Mouse (Mus musculus) mouse embryonic stem cell (cell line): Measurements from ENCODE around the gene Rxfp2.

Source experiments
- in situ Hi-C, 2 experiments: fragments of 300-500 bp; cut with MboI; formaldehyde crosslinking; loops; 1 replicate in 1 of 2; 3 replicates in 1 of 2; pipeline ENCODE4 v1.14.3; 2019 to 2020; ENCODE audit warnings: low sequenced_read_pairs in 2 of 2, low pct_unique_long_range_greater_than_20kb in 1 of 2, mixed read lengths in 1 of 2; ENCODE audit not compliant: unreplicated experiment in 1 of 2

The Rxfp2 gene

DNA sequence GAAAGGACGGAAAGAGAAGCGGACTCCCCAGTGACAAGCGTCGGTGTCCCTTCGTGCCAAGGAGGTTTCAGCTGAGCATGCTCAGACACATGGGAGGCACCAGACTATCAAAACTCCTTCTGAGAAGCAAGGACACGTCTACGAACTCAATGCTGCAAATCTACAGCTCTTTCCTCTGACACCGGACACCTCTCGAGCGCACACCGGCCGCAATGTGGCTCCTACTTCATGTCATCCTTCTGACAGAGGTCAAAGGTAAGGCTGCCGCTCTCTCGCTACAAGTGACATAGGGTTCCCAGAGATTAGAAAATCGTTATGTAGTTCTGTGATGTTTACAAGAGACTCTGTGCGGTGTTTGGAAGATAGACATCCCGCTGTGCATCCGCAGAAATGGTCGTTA lies at the start of gene Rxfp2:
Gene Rxfp2, plus strand, starts transcription at position 20 of the 400 bp plus-strand sequence.
- in situ Hi-C loops = no loop called here

DNA sequence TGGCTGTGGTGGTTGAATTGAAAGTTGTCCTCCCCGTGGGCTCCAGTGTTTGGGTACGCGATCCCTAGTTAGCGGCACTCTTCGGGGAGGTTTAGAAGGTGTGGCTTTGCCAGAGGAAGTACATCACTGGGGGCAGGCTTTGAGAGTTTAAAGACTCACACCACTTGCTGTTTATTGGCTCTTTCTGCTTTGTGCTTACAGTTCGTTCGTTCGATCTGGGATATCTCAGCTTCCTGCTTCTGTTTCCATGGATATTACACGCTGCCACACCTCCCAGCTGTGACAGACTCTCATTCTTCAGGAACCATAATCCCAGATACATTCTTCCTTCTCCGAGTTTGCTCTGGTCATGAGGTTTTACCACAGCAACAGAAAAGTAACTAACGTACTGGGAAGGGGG lies 48.2 kb upstream of the Rxfp2 start:
- in situ Hi-C loops = no loop called here

DNA sequence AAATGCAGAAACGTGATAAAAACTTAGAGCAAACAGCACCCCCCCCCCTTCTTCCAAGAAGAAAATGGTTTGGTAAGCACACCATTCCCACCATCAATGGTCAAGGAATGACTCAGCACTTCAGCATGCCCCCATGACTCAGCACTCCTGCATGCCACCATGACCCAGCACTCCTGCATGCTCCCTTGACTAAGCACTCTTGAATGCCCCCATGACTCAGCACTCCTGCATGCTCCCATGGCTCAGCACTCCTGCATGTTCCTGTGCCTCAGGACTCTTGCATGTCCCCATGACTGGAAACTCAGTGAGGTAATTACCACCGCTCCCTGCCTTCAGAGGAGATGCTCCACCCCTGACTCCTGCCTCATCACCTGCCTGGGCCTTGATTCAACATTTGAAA lies 41.4 kb upstream of the Rxfp2 start:
- in situ Hi-C loops = no loop called here

DNA sequence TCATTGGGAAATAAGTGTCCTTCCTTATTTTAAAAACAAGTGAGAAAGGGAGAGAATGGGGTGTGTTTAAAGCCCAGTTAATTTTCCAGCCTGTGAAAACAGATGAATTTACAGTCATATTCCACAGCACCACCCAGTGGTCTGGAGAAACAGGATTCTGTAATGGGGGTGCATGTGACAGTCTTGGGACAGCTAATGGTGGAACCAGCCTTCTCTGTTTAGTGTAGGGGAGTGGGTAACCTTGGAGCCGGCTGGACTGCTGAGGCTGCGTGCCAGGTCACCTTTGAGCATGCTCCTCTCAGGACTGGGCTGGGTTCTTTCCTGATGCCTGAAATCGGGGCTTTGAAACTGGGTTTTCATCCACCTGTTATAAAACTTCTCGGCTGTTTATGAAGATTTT lies 34.9 kb upstream of the Rxfp2 start:
- in situ Hi-C loops = no loop called here

DNA sequence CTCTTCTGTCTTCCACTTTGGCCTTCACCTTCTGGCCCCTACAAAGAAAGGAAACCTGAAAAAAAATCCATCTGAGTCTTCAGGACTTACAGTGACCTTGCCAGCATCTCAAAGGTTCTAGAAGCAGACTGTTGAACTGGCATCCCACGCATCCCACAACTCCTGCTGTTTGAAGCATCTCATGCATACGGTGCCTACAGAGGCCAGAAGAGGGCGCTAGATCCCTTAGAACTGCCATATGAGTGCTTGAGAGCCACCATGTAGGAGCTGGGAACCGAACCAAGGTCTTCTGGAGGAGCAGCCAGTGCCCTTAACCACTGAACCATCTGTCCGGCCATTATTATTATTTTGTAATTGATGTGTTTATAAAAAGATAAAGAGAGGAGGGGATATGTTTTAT lies 23.9 kb upstream of the Rxfp2 start:
- in situ Hi-C loops = no loop called here

DNA sequence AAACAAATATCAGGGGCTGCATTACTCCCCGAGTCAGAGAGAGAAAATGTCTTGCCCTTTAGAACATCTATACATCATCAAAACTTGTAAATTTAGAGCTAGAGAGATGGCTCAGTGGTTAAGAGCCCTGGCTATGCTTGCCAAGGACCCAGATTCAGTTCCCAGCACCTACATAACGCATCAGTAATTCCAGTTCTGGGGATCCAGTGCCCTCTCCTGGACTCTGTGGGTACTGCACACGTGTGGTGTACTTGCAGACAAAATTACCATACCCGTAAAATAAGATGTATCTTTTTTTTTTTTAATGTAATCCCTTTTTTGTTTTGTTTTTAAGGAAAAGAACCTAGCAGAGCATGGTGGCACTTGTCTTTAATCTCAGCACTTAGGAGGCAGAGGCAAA lies 21.9 kb upstream of the Rxfp2 start:
- in situ Hi-C loops = no loop called here

DNA sequence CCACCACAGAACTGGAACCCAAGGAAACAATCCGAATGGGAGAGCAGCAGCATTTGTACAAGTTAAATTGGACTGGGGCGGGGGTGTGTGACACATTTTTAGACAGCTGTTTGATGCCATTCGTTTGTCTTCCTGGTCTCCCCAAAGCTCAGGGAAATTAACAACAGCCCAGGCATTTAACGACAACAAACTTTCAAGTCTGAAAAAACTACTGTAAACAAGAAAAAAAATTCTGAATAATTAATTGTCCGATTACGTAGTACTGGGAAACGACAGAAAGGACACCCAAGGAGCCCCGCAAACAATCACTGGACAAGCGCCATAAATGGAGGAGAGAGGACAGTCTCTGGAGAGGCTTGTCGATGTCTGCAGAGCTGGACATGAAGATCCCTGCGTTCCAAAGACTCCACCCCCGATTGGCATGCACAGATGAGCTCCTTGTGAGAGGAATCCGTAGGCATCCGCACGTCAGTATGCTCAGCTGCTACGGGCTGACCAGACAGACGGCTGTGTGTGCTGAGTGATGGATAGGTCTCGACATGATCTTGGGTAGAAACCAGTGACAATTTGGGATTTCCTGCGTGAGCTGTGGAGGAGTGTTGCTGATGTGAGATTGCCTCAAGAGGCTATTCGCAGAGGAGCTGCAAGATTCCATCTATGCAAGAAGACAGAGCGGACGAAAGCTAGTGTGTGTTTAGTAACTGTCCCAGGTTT lies 21.0 kb upstream of the Rxfp2 start:
- in situ Hi-C loops = no loop called here

DNA sequence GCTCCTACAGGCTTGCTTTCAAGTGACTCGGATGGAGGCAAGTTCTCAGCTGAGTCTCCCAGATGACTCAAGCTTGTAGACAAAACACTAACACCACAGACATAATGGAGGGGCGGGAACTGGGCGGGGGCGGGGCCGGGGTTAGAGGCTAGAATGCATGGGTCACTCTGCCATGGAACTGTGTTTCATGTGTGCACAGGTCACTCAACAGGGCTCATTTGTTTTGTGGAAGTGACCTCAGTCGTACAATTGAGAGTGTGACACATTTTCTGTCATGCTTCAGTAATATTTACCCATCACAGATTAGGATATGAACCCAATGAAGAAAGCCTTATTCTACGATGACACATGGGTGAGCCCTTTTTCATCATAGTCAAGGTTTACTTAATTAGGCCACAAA lies 20.2 kb upstream of the Rxfp2 start:
- in situ Hi-C loops = no loop called here

DNA sequence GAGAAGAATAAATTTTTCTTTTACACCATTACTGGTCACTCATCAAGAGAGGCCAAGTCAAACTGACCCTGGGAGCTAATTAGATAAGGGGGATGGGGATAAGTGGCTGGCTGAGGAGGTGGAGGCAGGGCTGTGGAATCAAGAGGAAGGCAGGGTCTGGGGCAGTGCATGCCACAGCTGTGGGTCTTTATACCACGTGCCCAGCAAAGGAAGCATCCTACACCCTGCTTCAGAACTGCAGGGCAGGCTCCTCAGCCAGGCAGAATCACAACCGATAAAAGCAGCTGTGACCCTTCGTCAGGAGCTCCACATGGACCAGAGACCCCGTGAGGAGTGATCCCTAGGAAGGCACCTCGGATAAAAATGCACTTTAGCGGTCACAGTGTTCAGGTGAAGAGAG lies 13.1 kb upstream of the Rxfp2 start:
- in situ Hi-C loops = no loop called here

DNA sequence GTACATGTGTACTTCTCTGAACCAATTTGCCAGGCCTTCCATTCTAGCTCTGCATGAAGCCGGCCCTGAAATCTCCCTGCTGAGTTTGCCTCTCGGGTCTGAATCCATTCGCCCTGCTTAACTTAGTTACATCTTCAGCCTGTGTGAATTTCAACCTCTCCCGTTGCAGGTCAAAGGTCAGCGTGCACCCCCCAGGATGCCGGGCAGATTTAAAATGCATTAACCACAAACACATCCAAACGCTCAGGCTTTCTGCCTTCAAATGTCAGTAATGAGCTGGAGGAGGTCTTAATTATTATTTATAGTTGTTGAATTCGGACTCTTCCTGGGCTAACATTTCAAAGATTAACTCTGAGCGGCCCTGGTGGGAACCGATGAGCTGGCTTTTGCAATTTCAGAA lies 1.6 kb upstream of the Rxfp2 start:
- in situ Hi-C loops = no loop called here

DNA sequence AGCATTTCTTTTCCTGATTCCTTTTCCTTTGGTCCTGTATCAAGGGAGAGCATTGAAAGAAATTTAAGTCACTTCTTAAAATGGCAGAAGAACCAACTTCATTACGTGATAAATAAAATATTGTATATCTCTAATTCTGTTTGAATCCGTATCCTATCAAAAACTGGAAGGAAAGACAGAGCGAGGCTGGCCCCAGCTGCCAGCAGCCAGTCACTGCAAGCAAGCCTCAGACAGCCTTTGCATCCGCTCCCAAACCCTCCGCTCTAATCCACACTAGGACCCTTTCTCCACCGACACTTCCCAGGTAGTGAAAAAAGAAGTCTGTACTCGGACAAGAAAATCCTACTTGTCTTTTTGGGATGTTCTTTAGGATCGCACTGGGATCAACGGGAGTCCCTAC lies 803 bp upstream of the Rxfp2 start:
- in situ Hi-C loops = no loop called here

DNA sequence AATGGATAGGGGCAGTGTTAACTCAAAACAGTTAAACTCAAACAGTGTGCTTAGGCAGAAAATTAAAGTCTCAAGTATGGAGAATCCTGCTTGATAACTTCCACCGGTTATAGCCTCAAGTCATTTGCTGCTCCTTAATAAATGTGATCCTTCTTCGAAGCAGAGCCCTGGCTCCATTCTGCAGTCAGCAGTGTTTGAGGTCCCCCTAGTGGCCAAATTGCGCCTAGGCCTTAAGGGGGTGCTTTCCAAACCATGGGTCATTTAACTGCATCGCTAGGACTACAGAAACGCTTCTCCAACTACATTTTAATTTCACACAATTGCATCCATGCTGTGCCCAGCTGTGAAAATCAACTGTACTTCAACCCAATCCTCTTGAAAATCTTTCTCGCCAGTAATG lies 2.4 kb downstream of the Rxfp2 start:
- in situ Hi-C loops = no loop called here

DNA sequence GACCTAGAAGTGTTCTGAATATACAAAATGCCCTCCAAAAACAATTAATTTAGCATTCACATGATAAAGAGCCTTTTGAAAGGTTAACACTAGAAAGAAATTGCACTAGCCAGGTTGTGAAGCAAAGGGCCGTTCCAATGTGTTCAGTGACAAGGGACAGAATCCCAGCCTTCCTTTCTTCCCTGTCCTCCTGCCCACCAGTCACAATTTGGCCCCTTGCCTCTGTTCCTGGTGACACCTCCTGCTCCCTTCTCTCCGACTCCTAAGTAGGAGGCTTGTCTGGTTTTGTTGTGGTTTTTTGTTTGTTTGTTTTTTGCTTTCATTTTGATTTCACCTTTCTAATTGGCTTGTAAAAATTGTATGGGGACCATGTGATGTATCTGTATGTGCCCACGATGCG lies 3.3 kb downstream of the Rxfp2 start:
- in situ Hi-C loops = no loop called here

DNA sequence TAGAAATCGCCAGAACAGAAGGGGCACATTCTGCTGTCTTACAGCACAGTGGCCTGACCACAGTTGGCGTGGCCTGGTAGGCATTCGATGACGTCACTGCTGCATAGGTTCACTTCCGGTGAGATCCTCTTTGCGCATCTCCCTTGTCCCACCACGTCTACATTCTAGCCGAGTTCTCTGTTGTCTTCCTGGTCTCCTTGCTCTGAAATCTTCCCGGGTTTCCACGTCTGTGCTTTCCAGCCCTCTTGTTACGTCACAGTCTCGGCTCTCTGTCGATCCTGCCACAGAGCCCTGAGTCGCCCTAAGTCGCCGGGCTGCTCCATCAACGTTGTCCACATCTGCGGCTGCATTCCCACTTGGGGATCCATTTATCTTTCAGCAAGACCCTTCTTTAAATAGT lies 4.1 kb downstream of the Rxfp2 start:
- in situ Hi-C loops = no loop called here

DNA sequence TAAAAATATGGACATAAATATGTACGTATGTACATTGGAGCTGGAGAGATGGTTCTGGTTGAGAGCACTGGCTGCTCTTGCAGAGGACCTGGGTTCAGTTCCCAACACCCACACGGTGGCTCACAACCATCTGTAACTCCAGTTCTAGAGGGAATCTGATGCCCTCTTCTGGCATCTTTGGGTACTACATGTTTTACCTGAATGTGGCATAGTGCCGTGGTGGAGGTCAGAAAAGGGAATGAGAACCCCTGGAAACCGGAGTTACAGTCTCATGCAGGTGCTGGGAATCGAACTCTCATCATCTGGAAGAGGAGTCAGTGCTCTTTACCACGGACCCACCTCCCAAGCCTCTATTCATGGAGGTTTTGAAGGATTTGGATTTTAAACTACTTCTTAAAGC lies 5.0 kb downstream of the Rxfp2 start:
- in situ Hi-C loops = no loop called here

DNA sequence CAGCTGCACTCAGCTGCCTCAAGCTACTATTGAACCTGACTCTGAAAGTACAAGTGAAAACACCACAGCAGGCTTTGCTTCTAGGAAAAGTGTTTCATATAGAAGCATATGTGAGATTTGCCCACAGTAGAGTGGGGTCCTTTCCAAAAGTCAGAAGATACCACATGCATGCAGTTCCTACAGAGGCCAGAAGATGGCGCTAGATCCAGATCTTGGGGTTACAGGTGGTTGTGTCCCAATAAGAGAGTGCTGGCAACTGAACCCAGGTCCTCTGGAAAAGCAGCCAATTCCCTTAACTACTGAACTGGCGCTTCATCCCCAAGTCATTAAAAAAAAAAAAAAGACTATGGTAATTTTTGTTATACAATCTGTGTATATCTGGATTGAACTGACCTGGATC lies 5.7 kb downstream of the Rxfp2 start:
- in situ Hi-C loops = no loop called here

DNA sequence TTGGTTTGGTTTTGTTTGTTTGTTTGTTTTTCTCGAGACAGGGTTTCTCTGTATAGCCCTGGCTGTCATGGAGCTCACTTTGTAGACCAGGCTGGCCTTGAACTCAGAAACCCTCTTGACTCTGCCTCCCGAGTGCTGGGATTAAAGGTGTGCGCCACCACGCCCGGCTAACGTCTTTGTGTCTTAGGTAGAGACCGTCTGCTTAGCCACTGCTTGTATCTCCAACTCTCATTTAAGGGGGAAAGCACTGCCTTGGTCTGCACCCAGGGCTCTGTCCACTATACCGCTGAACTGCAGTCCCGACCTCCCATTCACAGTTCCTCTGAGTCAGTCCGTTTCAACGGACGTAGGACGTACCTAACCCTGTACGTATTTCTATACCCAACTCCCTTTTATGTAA lies 6.4 kb downstream of the Rxfp2 start:
- in situ Hi-C loops = no loop called here

DNA sequence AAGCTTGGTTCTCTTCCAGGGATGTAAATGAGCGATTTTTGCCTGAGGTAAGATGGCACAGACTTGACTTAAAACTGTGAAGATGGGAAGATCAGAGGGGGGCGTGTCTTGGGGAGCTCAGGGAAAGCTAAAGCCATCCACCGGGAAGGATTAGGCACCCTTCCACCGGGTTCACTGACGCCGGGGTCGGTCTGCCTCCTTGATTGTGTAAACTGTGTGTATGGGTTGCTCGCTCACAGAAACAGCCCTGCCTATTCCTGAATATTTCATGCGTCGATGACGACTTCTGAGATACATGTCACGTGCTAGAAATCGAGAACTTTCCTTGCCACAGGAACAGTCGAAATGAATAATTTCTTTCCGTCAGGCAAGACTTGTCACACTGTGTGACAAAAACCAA lies 6.9 kb downstream of the Rxfp2 start:
- in situ Hi-C loops = no loop called here

DNA sequence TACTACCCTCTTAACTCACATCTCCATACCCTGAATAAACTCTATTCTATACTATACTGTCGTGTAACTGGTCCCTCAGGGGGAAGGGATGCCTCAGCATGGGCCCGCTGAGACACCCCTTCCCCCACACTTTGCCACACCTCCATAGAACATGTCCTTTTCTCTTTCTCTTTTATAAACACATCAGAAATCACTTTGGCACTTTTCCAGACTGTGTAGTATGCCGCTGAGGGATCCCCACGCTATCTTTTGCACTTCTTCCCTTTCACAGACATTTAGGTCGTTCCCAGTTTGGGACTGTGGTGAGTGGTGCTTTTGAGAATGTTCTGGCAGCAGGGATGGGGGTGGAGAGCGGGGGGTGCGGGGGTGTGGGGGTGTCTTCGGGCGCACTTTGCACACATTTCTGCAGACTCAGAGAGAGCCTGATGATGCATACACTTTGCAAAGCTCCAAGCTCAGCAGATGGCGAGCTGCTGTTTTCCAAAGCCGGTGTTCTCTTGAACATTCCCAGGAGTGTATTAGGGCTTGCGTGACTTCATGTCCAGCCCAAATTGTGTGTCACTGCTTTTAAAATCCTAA lies 8.1 kb downstream of the Rxfp2 start:
- in situ Hi-C loops = no loop called here

DNA sequence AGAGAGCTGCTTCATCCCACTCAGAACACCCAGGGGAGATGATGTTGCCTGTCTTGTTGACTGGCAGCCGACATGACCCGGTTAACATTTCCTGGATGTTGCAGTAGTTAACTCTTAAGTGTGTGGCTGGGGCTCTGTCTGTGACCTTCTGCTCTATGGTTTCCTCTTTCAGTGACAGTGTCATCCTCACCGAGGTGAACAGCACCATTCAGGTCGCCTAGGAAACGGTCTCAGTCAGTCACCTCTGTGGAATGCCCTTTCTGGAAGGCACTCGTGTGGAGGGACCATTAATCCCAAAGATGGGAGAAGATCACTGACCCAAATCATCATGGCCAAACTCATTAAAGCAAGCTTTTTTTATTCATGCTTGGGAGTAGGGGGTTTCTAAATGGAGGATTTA lies 12.7 kb downstream of the Rxfp2 start:
- in situ Hi-C loops = no loop called here

DNA sequence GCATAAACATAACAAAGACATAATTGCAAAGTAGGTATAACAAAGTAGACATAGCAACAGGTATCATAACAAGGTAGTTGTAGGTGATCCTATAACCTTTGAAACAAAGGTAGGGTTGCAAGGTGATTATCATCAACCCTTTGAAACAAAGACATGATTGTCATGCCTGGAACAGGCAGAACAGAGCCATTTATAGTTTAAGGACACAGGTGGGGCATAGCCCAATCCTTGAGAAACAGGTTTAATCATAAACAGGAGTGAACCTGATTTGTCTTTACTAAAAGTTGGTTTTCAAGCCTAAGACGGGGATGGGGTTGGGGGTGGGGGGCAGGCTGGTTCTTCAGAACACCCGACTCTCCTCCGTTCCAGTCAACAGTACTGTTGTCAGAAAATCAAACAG lies 13.2 kb downstream of the Rxfp2 start:
- in situ Hi-C loops = no loop called here
